Mouse (Mus musculus): ENCODE measurements at regions not wholly inside any gene's neighbourhood (a gene's known extent, or its start where the extent isn't known, plus 50 kb on each side); places are given as distances from the start of the nearest gene placed in this dataset.

DNA sequence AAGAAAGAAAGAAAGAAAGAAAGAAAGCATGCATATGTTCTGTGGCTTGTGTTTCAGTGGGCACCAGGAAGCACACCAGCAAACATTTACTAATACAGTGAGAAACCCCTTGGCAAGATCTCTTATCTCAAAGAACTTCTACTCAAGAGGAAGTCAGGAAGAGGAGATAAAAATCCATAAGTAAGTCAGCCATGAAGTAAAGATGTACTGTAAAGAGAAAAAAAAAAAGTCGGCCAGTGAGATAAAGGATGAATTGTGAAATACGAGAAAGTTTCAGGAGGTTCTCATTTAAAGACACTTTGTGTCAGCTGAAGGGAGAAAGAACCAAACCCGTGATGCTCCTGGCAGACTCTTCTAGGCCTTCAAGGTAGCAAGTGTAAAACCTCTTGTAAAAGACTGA lies 72.4 kb upstream of the Rnf219 start:
- Histone ChIP-seq H3K4me2 (ENCODE audit: low read length) (no peak overlapping the region), H3K27ac (replicated peaks in 1 of 2; ENCODE audit: control insufficient read depth in 1 of 2, insufficient read depth in 1 of 2, low read depth in 2 of 2, low read length in 2 of 2) (no peak overlapping the region), H3K4me3 (ENCODE audit: control insufficient read depth in 1 of 2, insufficient read depth in 1 of 2, low read depth in 1 of 2, low read length in 2 of 2) (no peak overlapping the region), H3K36me3 (ENCODE audit: control insufficient read depth, insufficient read depth, low read length) (no peaks in the 10 kb centered on the region), H3K9me3 (ENCODE audit: control insufficient read depth, low read length) (peaks cover 2% of the 10 kb centered on the region; the same call in 1 of the 2 replicates), H3K9ac (ENCODE audit: low read length) (no peak overlapping the region), H3K4me1 (ENCODE audit: control insufficient read depth in 2 of 2, insufficient read depth in 2 of 2, low read length in 2 of 2) (no peaks in the 10 kb centered on the region), H3K27me3 (ENCODE audit: control insufficient read depth, insufficient read depth, low read length) (no peaks in the 10 kb centered on the region)
- WGBS: 67% methylated on average over 3 of the region's 3 CpGs
- no peak for ATAC-seq (ENCODE audit: insufficient number of reproducible peaks, insufficient read depth, low FRiP score, low read depth)

Measured in heart, embryonic 14.5 days (tissue).